Mouse (Mus musculus) CH12.LX (cell line): ENCODE data around the gene Zfp637. TPM values are rescaled to one million over a fixed set of nuclear protein-coding genes. Genes with fewer than 3 reads are reported as not detected.

ENCODE experiments used
- DNase-seq: peaks from one replicate; pipeline ENCODE4 v3.0.0-alpha.2; 2013; ENCODE audit errors: extremely low read depth
- H3K27ac ChIP-seq: 2 replicates; pipeline ENCODE4 v1.5.1; 2012; ENCODE audit warnings: low read depth, mild to moderate bottlenecking, control low read depth, moderate library complexity; ENCODE audit not compliant: insufficient read depth
- H3K27me3 ChIP-seq: replicated peaks from 2 replicates; pipeline ENCODE3; 2012; ENCODE audit warnings: inconsistent platforms
- H3K36me3 ChIP-seq, 2 experiments: replicated peaks in 1 of 2; 2 replicates each; pipeline versions ENCODE3 to v1.6.1; 2012; ENCODE audit warnings: inconsistent platforms in 1 of 2, low read length in 1 of 2, mild to moderate bottlenecking in 1 of 2, mixed read lengths in 1 of 2, moderate library complexity in 1 of 2; ENCODE audit not compliant: control insufficient read depth in 1 of 2, insufficient read depth in 1 of 2
- H3K4me1 ChIP-seq, 2 experiments: 2 replicates each; pipeline ENCODE4 v1.6.1; 2012; ENCODE audit warnings: inconsistent platforms in 1 of 2, moderate library complexity in 1 of 2; ENCODE audit not compliant: insufficient read depth in 2 of 2, control insufficient read depth in 1 of 2
- H3K4me2 ChIP-seq: 2 replicates; pipeline ENCODE4 v1.6.1; 2012; ENCODE audit warnings: low read depth, mild to moderate bottlenecking, control low read depth; ENCODE audit not compliant: poor library complexity, insufficient read depth, severe bottlenecking
- H3K4me3 ChIP-seq, 3 experiments: fragments of 150-350 bp in 1 of 3; sonication (generic) in 1 of 3; replicated peaks in 1 of 3; 2 replicates each; pipeline versions ENCODE3 to v1.5.1; 2011 to 2012; ENCODE audit warnings: low read depth in 2 of 3, low read length in 2 of 3, mild to moderate bottlenecking in 2 of 3, moderate library complexity in 2 of 3, control low read depth in 1 of 3, improper control_type of control experiment in 1 of 3, inconsistent platforms in 1 of 3, mixed read lengths in 1 of 3; ENCODE audit not compliant: poor library complexity in 1 of 3
- H3K79me2 ChIP-seq: replicated peaks from 2 replicates; pipeline ENCODE4 v1.6.1; 2012; ENCODE audit warnings: mild to moderate bottlenecking, moderate library complexity; ENCODE audit not compliant: control insufficient read depth, poor library complexity, insufficient read depth, severe bottlenecking; ENCODE audit errors: extremely low read depth
- H3K9ac ChIP-seq: 2 replicates; pipeline ENCODE4 v1.6.1; 2012; ENCODE audit warnings: low read depth, mild to moderate bottlenecking, control low read depth, moderate library complexity; ENCODE audit not compliant: insufficient read depth
- H3K9me3 ChIP-seq: replicated peaks from 2 replicates; pipeline ENCODE3; 2012; ENCODE audit warnings: low read length, inconsistent platforms, mixed read lengths
- CTCF ChIP-seq, 2 experiments: IDR thresholded peaks in 1 of 2; conservative IDR thresholded peaks in 1 of 2; 2 replicates each; pipeline ENCODE4 v1.5.1; 2011 to 2012; ENCODE audit warnings: low read depth in 2 of 2, low read length in 2 of 2, improper control_type of control experiment in 1 of 2, inconsistent platforms in 1 of 2, mild to moderate bottlenecking in 1 of 2, moderate library complexity in 1 of 2
- E2F4 ChIP-seq: IDR thresholded peaks from 2 replicates; pipeline ENCODE4 v1.6.1; 2011; ENCODE audit warnings: low read depth, low read length, improper control_type of control experiment; ENCODE audit not compliant: insufficient replicate concordance
- ELF1 ChIP-seq: IDR thresholded peaks from 2 replicates; pipeline ENCODE4 v1.6.1; 2014; ENCODE audit warnings: low read depth, mild to moderate bottlenecking, inconsistent platforms, low read length, improper control_type of control experiment
- ETS1 ChIP-seq: conservative IDR thresholded peaks from 2 replicates; pipeline ENCODE4 v1.6.1; 2012; ENCODE audit warnings: low read depth, mild to moderate bottlenecking, inconsistent platforms, low read length, improper control_type of control experiment, moderate library complexity
- IRF4 ChIP-seq: IDR thresholded peaks from 2 replicates; pipeline ENCODE4 v1.6.1; 2014; ENCODE audit warnings: low read depth, mild to moderate bottlenecking, inconsistent platforms, low read length, improper control_type of control experiment
- JUN ChIP-seq: IDR thresholded peaks from 2 replicates; pipeline ENCODE4 v1.6.1; 2011; ENCODE audit warnings: low read depth, mild to moderate bottlenecking, low read length, improper control_type of control experiment, moderate library complexity; ENCODE audit not compliant: insufficient read depth
- JUND ChIP-seq: conservative IDR thresholded peaks from 2 replicates; pipeline ENCODE4 v1.6.1; 2011; ENCODE audit warnings: low read depth, low read length, improper control_type of control experiment
- MAX ChIP-seq: IDR thresholded peaks from 2 replicates; pipeline ENCODE4 v1.6.1; 2011; ENCODE audit warnings: low read length, improper control_type of control experiment
- MEF2A ChIP-seq: IDR thresholded peaks from 2 replicates; pipeline ENCODE4 v1.6.1; 2014; ENCODE audit warnings: low read depth, mild to moderate bottlenecking, inconsistent platforms, low read length, improper control_type of control experiment, borderline replicate concordance
- MXI1 ChIP-seq: IDR thresholded peaks from 2 replicates; pipeline ENCODE4 v1.6.1; 2011; ENCODE audit warnings: mild to moderate bottlenecking, low read depth, low read length, improper control_type of control experiment
- POLR2A ChIP-seq: IDR thresholded peaks from 2 replicates; pipeline ENCODE4 v1.6.1; 2011; ENCODE audit warnings: low read depth, mild to moderate bottlenecking, improper control_type of control experiment, low read length
- RCOR1 ChIP-seq: conservative IDR thresholded peaks from 2 replicates; pipeline ENCODE4 v1.6.1; 2012; ENCODE audit warnings: low read depth, mild to moderate bottlenecking, inconsistent platforms, low read length, improper control_type of control experiment
- SMC3 ChIP-seq: IDR thresholded peaks from 2 replicates; pipeline ENCODE4 v1.6.1; 2011; ENCODE audit warnings: low read depth, low read length, improper control_type of control experiment
- TBP ChIP-seq: conservative IDR thresholded peaks from 2 replicates; pipeline ENCODE4 v1.6.1; 2011; ENCODE audit warnings: low read depth, low read length, improper control_type of control experiment
- TCF12 ChIP-seq: IDR thresholded peaks from 2 replicates; pipeline ENCODE4 v1.6.1; 2014; ENCODE audit warnings: low read depth, mild to moderate bottlenecking, inconsistent platforms, low read length, improper control_type of control experiment
- USF2 ChIP-seq: conservative IDR thresholded peaks from 2 replicates; pipeline ENCODE4 v1.6.1; 2011; ENCODE audit warnings: low read depth, low read length, improper control_type of control experiment
- ZC3H11A ChIP-seq: IDR thresholded peaks from 2 replicates; pipeline ENCODE4 v1.6.1; 2012; ENCODE audit warnings: low read depth, mild to moderate bottlenecking, inconsistent platforms, low read length, improper control_type of control experiment
- ZKSCAN1 ChIP-seq: IDR thresholded peaks from 2 replicates; pipeline ENCODE4 v1.6.1; 2012; ENCODE audit warnings: low read depth, inconsistent platforms, low read length, improper control_type of control experiment, borderline replicate concordance
- ZMIZ1 ChIP-seq: IDR thresholded peaks from 2 replicates; pipeline ENCODE4 v1.6.1; 2012; ENCODE audit warnings: low read depth, mild to moderate bottlenecking, inconsistent platforms, low read length, improper control_type of control experiment
- dilution Hi-C: fragments of 300-500 bp; cut with MboI; formaldehyde crosslinking; loops from 2 replicates; pipeline ENCODE4 v1.14.3; 2020; ENCODE audit warnings: low sequenced_read_pairs; ENCODE audit not compliant: extremely low pct_unique_long_range_greater_than_20kb, extremely low pct_ligation_motif_present
- in situ Hi-C: fragments of 300-500 bp; cut with MboI; formaldehyde crosslinking; loops from 3 replicates; pipeline ENCODE4 v1.14.3; 2019; ENCODE audit warnings: low sequenced_read_pairs, low pct_ligation_motif_present, low pct_unique_long_range_greater_than_20kb, mixed read lengths
- polyA plus RNA-seq: library from polyadenylated mRNA; unstranded; fragments of >175 nt; gene quantifications from 2 replicates; pipeline ENCODE4 v1.2.1, GENCODE M21; 2012; ENCODE audit warnings: low read depth; ENCODE audit not compliant: insufficient read length
- total RNA-seq, 2 experiments: library from RNA; depleted of rRNA; stranded (reverse); fragments of 300-350 nt in 1 of 2; fragments of >200 nt in 1 of 2; gene quantifications; 2 replicates each; pipeline ENCODE4 v1.2.3; 2012 to 2014

Gene Zfp637
- total and polyA plus RNA-seq, 3 experiments, result 12.5 to 19.7 (median 18.7) TPM

- H3K79me2 ChIP-seq, result no peaks in the 10 kb centered on the region
- no peak overlapping the region for H3K4me2 ChIP-seq
- H3K27me3 ChIP-seq, result no peaks in the 10 kb centered on the region
- no peak for DNase-seq
- peaks cover 3 to 27% of the 10 kb centered on the region in 2 experiments; a peak in 3 of 4 replicates for H3K4me1 ChIP-seq
- dilution Hi-C loops, result no loop called here
- peaks cover 0 to 6% of the 10 kb centered on the region in 2 experiments for H3K36me3 ChIP-seq
- in situ Hi-C loops, result no loop called here
- TF ChIP-seq RCOR1 (no peak), SMC3 (no peak), ETS1 (no peak), MAX (no peak), ZC3H11A (no peak), TBP (no peak), POLR2A (no peak), JUN (no peak), TCF12 (no peak), ZMIZ1 (no peak)
- no peaks in the 10 kb centered on the region for H3K9me3 ChIP-seq
- no peak overlapping the region for H3K9ac ChIP-seq
- H3K27ac ChIP-seq, result no peak overlapping the region
- H3K4me3 ChIP-seq, result no peak overlapping the region
Measured at GRCm38 (mm10) chr6:117885943-117886342, 45.0 kb downstream of the Zfp637 start.

- Histone ChIP-seq H3K27ac (no peak overlapping the region), H3K9me3 (no peaks in the 10 kb centered on the region), H3K4me3 (no peak overlapping the region), H3K27me3 (no peaks in the 10 kb centered on the region), H3K79me2 (no peaks in the 10 kb centered on the region), H3K4me1 (peaks cover 0 to 30% of the 10 kb centered on the region in 2 experiments; a peak in 3 of 4 replicates), H3K36me3 (peaks cover 0 to 6% of the 10 kb centered on the region in 2 experiments), H3K4me2 (no peak overlapping the region), H3K9ac (no peak overlapping the region)
- no peak for DNase-seq
- in situ Hi-C loops, result no loop called here
- dilution Hi-C loops, result no loop called here
- TF ChIP-seq TBP, result no peak
- no peak for TF ChIP-seq ELF1
- TF ChIP-seq JUND, result no peak
- no peak for TF ChIP-seq USF2
- no peak for TF ChIP-seq CTCF (conservative IDR thresholded peaks at IDR 0.05 in 1 of 2, IDR thresholded peaks at IDR 0.05 in 1 of 2; ENCODE audit: low read depth in 2 of 2, low read length in 2 of 2)
- TF ChIP-seq MEF2A, result no peak
- TF ChIP-seq E2F4, result no peak
- TF ChIP-seq MXI1, result no peak
- no peak for TF ChIP-seq ZKSCAN1
- no peak for TF ChIP-seq IRF4
- TF ChIP-seq JUN, result no peak
Measured at GRCm38 (mm10) chr6:117888032-117888431, 47.1 kb downstream of the Zfp637 start.
